Mouse (Mus musculus): ENCODE results near the gene Opcml. TPM values are rescaled to one million over a fixed set of nuclear protein-coding genes. Genes with fewer than 3 reads are reported as not detected.

Gene Opcml
- polyA plus RNA-seq, 1 experiment from 2014 or later: 1.8 TPM

DNA sequence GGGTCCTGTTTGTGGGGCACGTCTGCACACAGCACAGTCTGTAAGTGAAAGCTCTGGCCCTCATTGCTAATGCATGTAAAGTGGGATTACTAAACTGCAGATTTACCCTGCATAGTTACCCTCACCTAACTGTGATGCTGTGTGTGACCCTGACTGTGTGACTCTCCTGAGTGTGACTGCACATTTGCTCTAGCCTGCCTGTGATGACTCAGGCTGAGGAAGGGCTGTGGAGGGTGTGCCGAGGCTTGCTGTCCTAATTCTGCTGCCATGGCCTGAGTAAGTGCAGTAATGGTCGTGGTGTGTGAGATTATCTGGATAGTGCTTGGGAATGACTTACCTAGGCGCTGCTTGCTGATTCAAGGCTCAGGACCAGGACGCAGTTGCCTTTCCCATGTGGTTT lies 52.2 kb downstream of the Opcml start:
- ATAC-seq (ENCODE audit: extremely low read depth, insufficient number of reproducible peaks, low FRiP score, low TSS enrichment): no peak
- Histone ChIP-seq H3K4me2 (no peak overlapping the region), H3K9ac (no peak overlapping the region), H3K27me3 (replicated peaks) (no peaks in the 10 kb centered on the region; the same call in 1 of the 2 replicates), H3K27ac (replicated peaks) (no peak overlapping the region), H3K4me3 (no peak overlapping the region), H3K36me3 (no peaks in the 10 kb centered on the region), H3K4me1 (no peaks in the 10 kb centered on the region), H3K9me3 (no peaks in the 10 kb centered on the region)
- 75% methylated on average over 5 of the region's 5 CpGs for WGBS

DNA sequence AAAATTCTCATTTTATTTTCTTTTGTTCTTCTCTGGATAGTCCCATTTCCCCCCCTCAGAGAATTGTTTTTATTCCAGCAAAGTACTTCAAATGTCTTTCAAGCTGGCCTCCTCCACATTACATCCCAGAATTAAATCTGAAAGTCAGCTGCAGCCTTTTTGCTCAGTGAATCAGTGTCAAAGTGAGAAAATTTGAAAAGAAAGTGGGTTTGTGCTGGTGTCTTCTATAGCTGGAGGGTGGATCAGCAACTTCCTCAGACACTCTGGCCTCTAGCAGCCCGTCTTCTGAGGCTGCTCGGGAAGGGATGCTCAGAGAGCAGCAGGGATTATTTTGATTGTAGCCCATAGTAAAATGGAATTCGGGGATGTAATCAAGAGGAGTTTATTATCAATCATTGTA lies 81.0 kb downstream of the Opcml start:
- 74% methylated on average over 3 of the region's 3 CpGs for WGBS
- ATAC-seq (ENCODE audit: extremely low read depth, insufficient number of reproducible peaks, low FRiP score, low TSS enrichment): no peak
- H3K9ac ChIP-seq: no peak overlapping the region
- no peak overlapping the region for H3K4me2 ChIP-seq
- no peaks in the 10 kb centered on the region for H3K36me3 ChIP-seq
- no peak overlapping the region for H3K4me3 ChIP-seq
- H3K27me3 ChIP-seq (replicated peaks): no peaks in the 10 kb centered on the region
- no peaks in the 10 kb centered on the region for H3K9me3 ChIP-seq
- no peaks in the 10 kb centered on the region for H3K4me1 ChIP-seq
- H3K27ac ChIP-seq (replicated peaks): no peak overlapping the region

DNA sequence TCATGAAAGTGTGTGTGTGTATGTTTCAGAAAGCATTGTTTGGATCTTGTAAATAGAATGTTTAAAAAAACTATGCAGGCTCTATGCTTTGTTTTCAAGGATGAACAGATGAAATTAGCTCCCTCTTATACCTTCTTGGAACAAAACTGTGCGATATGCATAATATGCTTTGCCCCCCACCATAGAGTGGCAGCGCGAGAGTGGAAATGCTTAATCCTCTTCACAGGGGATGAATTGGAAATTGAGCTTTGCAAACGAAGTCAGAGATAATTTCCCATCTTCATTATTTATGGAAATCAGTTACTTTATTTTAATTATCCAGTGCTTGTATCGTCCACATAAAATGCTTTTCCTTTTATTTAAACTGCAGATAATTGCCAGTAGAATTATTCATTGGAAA lies 99.1 kb downstream of the Opcml start:
- Histone ChIP-seq H3K4me2 (no peak overlapping the region), H3K9ac (no peak overlapping the region), H3K27me3 (replicated peaks) (no peaks in the 10 kb centered on the region), H3K36me3 (no peaks in the 10 kb centered on the region), H3K9me3 (no peaks in the 10 kb centered on the region), H3K4me3 (no peak overlapping the region), H3K27ac (replicated peaks) (no peak overlapping the region), H3K4me1 (no peaks in the 10 kb centered on the region)
- WGBS: 78% methylated on average over 5 of the region's 5 CpGs
- ATAC-seq (ENCODE audit: extremely low read depth, insufficient number of reproducible peaks, low FRiP score, low TSS enrichment): no peak

DNA sequence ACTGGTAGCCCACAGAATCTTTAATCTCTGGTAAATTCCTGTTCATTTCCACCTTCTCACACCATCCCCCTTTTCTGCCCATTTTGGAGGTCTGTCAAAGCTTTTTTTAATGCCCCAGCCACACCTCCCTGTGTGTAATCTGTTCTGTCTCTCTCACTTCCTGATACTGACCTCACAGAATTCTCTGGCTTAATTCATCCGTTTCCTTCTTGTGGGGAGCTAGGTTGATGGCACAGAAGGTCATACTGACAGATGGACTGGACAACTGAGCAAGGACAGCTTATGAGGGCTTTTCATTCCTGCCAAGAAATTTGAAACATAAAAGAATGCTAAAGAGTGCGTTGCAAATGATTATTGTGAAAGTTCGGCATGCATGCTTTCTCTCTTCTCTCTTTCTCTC lies 126.7 kb downstream of the Opcml start:
- Histone ChIP-seq H3K4me3 (no peak overlapping the region), H3K9me3 (no peaks in the 10 kb centered on the region), H3K27ac (replicated peaks) (no peak overlapping the region), H3K4me2 (no peak overlapping the region), H3K36me3 (no peaks in the 10 kb centered on the region), H3K4me1 (no peaks in the 10 kb centered on the region), H3K9ac (no peak overlapping the region), H3K27me3 (replicated peaks) (no peaks in the 10 kb centered on the region)
- ATAC-seq (ENCODE audit: extremely low read depth, insufficient number of reproducible peaks, low FRiP score, low TSS enrichment): no peak
- 58% methylated on average over 3 of the region's 3 CpGs for WGBS

DNA sequence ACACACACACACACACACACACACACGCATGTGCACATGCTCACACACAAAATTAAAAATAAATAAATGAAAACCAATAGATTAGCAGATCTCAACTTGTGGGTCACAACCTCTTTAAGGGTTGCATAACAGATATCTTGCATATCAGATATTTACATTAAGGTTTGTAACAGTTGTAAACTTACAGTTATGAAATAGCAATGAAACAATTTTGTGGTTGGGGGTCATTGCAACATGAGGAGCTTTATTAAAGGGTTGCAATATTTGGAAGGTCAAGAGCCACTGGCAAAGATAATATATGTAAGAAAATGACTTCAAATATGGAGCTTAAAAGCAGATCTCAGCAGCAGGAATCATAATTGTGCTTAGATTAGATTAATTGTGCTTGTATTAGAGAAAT lies 132.9 kb downstream of the Opcml start:
- Histone ChIP-seq H3K36me3 (no peaks in the 10 kb centered on the region), H3K4me2 (no peak overlapping the region), H3K27ac (replicated peaks) (no peak overlapping the region), H3K9me3 (no peaks in the 10 kb centered on the region), H3K4me1 (no peaks in the 10 kb centered on the region; the same call in 1 of the 2 replicates), H3K9ac (no peak overlapping the region), H3K4me3 (no peak overlapping the region), H3K27me3 (replicated peaks) (no peaks in the 10 kb centered on the region)
- 80% methylated on average over 1 of the region's 1 CpGs for WGBS
- ATAC-seq (ENCODE audit: extremely low read depth, insufficient number of reproducible peaks, low FRiP score, low TSS enrichment): no peak

DNA sequence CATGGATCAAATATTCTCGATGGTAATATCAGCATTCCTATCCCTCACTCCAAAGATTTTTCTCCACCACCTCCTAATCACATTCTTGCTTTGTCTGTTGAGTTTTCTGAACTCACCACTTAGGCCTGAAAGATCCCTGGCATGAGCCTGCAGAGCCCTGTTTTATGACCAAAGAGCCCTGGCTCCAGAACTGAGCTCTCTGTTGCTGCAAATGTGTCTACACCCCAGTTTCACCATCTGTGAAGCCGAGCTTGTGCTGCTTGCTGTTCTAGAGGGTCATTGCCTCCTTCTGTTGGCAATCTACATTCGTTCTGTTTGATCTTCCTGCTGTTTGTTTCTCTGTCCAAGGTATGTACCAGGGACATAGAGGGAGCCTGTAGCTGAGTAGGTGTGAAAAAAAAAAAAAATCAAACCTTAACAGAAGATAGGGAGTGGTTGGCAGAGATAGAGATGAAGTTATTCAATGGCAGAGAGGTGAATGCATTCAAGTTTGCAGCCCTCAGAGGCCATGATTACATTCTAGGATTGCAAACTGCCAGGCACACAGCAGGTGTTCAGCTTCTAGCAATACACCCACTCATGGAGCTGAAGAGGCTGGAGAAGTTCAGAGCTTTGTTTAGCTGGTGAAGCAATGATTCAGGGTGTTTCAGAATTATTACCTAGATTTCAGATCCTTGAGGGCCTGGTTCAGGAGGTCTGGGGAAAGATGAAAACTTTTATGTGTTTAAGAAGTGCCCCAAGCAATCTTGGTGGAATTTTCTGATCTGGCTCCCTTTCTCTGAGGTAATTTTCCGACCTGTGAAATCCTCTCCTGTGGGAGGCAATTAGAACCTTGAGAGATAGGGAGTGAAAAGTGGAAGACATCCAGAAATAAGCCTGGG lies 133.6 kb downstream of the Opcml start:
- no peaks in the 10 kb centered on the region for H3K27me3 ChIP-seq (replicated peaks)
- H3K36me3 ChIP-seq: no peaks in the 10 kb centered on the region
- H3K27ac ChIP-seq (replicated peaks): no peak overlapping the region
- 39% methylated on average over 4 of the region's 4 CpGs for WGBS
- no peak overlapping the region for H3K4me3 ChIP-seq
- ATAC-seq (ENCODE audit: extremely low read depth, insufficient number of reproducible peaks, low FRiP score, low TSS enrichment): no peak
- H3K4me2 ChIP-seq: no peak overlapping the region
- no peaks in the 10 kb centered on the region for H3K9me3 ChIP-seq
- H3K9ac ChIP-seq: no peak overlapping the region
- H3K4me1 ChIP-seq: no peaks in the 10 kb centered on the region; the same call in 1 of the 2 replicates

DNA sequence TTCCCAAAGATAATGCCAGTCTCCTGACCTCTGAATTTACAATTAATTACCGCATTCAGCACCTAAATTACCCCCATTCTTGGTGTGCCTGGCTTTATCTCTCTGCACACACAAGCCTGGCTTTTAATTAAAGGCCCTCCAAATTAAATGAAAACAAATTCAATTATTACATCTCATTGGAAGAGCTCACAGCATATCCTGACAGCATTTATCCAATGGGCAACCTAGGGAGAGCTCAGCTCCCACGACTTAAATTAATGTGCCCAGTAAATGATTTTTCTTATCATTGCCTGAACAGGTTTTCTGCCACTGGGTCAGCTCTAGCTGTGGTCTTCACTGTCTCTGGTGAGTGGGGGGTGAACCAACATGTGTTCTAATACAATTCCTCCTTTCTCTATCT lies 135.1 kb downstream of the Opcml start:
- Histone ChIP-seq H3K27ac (replicated peaks) (no peak overlapping the region), H3K4me2 (no peak overlapping the region), H3K27me3 (replicated peaks) (no peaks in the 10 kb centered on the region), H3K4me1 (peaks cover 4% of the 10 kb centered on the region; the same call in 1 of the 2 replicates), H3K9me3 (no peaks in the 10 kb centered on the region), H3K9ac (no peak overlapping the region), H3K36me3 (no peaks in the 10 kb centered on the region), H3K4me3 (no peak overlapping the region)
- ATAC-seq (ENCODE audit: extremely low read depth, insufficient number of reproducible peaks, low FRiP score, low TSS enrichment): no peak
- WGBS: 69% methylated on average over 2 of the region's 2 CpGs

DNA sequence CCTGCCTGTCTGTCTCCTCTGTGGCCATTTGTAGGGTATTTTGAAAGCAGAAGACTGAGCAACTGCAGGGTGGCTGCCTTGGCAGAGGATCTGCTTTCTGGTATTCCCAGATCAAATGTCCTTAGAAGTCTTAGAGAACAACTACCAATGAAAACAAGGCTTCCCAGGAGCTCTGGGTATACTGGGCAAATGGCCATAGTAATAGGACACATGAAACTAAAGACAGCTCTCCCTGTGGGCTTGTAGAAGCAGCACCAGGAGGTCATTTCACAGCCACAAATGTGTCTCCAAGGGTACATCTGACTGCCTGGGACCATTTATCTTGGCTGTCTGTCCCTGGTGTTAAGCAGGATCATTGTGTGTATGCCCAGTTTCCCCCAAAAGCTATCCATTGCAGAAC lies 146.7 kb downstream of the Opcml start:
- Histone ChIP-seq H3K4me3 (no peak overlapping the region), H3K36me3 (no peaks in the 10 kb centered on the region), H3K27me3 (replicated peaks) (no peaks in the 10 kb centered on the region), H3K4me1 (peaks cover 14% of the 10 kb centered on the region), H3K4me2 (no peak overlapping the region), H3K9ac (no peak overlapping the region), H3K9me3 (no peaks in the 10 kb centered on the region), H3K27ac (replicated peaks) (no peak overlapping the region)
- ATAC-seq (ENCODE audit: extremely low read depth, insufficient number of reproducible peaks, low FRiP score, low TSS enrichment): no peak

DNA sequence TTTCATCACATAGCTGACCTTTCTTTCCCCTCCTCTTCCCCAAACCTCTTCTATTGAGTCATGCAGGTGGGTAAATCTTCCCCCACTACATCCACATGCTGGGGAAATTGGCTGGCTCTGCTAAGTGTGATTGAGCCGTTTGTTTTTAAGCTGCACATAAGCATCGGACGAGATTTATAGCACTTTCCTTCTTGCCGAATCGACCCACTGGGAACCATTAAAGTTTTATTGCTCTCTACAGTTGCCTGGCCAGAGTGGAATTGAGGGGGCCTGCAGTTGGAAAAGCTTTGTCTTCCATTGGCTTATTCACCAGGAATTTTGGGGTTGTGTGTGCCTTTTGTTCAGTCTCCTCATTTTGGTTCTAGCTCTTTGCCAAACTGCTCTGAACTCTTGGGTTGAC lies 147.1 kb downstream of the Opcml start:
- ATAC-seq (ENCODE audit: extremely low read depth, insufficient number of reproducible peaks, low FRiP score, low TSS enrichment): no peak

DNA sequence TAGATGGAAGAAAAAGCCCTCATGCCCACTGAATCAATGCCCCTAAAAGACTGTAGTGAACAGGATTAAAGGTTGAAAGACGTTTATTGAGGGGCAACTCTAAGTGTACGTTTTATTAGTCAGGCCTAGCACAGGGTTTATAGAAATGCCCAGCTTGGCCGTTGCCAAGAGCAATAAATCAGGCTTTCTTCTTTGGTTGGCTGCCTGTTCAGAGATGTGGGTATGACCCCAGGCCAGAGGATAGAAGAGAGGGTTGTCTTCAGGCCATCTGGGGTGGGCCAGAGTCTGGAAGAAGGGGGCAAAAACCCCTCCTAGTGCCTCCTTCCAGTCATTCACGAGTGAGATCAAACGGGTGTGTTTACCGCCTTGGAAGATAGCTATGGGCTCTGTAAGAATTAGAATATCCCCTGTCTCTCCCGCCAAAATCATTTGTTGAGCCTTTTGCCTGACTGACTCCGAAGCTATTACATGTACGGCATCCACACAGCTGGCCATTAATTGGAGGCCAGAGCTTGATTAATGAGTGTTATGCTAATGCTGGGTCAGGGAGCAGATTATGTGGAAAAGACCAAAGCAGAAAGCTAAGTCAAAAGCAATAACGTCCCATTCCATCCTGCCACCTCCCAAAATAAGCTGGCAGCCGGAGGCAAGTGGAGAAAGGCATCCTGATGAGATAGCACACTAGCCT lies 154.9 kb downstream of the Opcml start:
- Histone ChIP-seq H3K27me3 (replicated peaks) (no peaks in the 10 kb centered on the region), H3K27ac (replicated peaks) (no peak overlapping the region), H3K4me1 (0 out of 2 replicates have a peak, but pooled peaks cover 5% of the 10 kb centered on the region), H3K9me3 (no peaks in the 10 kb centered on the region), H3K36me3 (no peaks in the 10 kb centered on the region), H3K4me3 (no peak overlapping the region), H3K9ac (no peak overlapping the region), H3K4me2 (no peak overlapping the region)
- ATAC-seq (ENCODE audit: extremely low read depth, insufficient number of reproducible peaks, low FRiP score, low TSS enrichment): no peak
- whole genome bisulfite sequencing: 74% methylated on average over 11 of the region's 11 CpGs

More for the DNA sequence above, 147.1 kb downstream of the Opcml start:
- WGBS: 75% methylated on average over 5 of the region's 5 CpGs
- Histone ChIP-seq H3K9me3 (no peaks in the 10 kb centered on the region), H3K9ac (no peak overlapping the region), H3K4me1 (peaks cover 14% of the 10 kb centered on the region), H3K27ac (replicated peaks) (no peak overlapping the region), H3K4me3 (no peak overlapping the region), H3K36me3 (no peaks in the 10 kb centered on the region), H3K4me2 (no peak overlapping the region), H3K27me3 (replicated peaks) (no peaks in the 10 kb centered on the region)

DNA sequence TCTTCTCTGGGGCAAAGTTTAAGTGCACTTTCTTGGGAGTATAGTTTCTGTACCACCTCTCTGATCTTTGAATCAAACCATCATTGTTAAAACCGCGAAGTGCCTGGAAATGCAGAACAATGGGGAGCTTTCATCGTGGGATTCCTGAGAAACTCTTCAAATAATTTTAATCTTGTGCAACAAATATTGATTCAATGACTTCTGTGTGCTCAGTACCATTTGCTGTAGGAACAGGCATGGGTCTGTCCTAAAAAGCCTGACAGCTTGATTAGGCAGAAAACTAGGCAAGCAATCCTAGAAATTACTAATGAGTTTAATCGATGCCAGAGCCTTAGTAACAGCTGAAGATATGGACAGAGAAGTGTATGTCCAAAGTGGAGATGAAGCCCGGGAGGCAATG lies 160.5 kb downstream of the Opcml start:
- Histone ChIP-seq H3K27ac (replicated peaks) (no peak overlapping the region), H3K4me1 (no peaks in the 10 kb centered on the region), H3K9me3 (no peaks in the 10 kb centered on the region), H3K9ac (no peak overlapping the region), H3K36me3 (no peaks in the 10 kb centered on the region), H3K27me3 (replicated peaks) (no peaks in the 10 kb centered on the region), H3K4me2 (no peak overlapping the region), H3K4me3 (no peak overlapping the region)
- WGBS: 67% methylated on average over 5 of the region's 5 CpGs
- no peak for ATAC-seq (ENCODE audit: extremely low read depth, insufficient number of reproducible peaks, low FRiP score, low TSS enrichment)

DNA sequence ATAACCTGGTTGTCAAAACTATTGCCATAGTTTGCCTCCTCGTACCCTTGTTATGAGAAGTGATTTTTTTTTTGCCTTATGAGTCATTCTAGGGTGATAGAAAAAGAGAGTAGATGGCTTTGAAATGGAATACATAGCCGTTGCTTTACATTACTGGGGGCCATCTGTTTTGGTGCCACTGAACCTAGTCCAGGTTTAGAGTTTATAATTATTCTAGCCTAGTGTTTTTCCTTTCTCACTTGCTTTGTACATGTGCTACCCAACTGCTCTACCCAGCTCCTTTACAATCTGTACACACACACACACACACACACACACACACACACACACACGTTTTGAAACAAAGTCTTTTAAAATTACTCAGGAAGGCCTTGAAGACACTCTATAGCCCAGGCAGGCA lies 171.1 kb downstream of the Opcml start:
- peaks cover 12% of the 10 kb centered on the region for H3K4me1 ChIP-seq
- no peak overlapping the region for H3K4me3 ChIP-seq
- no peak for ATAC-seq (ENCODE audit: extremely low read depth, insufficient number of reproducible peaks, low FRiP score, low TSS enrichment)
- H3K4me2 ChIP-seq: no peak overlapping the region
- H3K9me3 ChIP-seq: no peaks in the 10 kb centered on the region
- no peak overlapping the region for H3K27ac ChIP-seq (replicated peaks)
- H3K27me3 ChIP-seq (replicated peaks): no peaks in the 10 kb centered on the region; the same call in 1 of the 2 replicates
- WGBS: 74% methylated on average over 3 of the region's 3 CpGs
- H3K36me3 ChIP-seq: no peaks in the 10 kb centered on the region
- H3K9ac ChIP-seq: no peak overlapping the region

All from heart, embryonic 13.5 days (tissue).